Mouse (Mus musculus) stomach, postnatal 0 days (tissue): ENCODE results near the gene Fam192a.

Source experiments
- CTCF ChIP-seq: IDR thresholded peaks from 2 replicates; pipeline ENCODE4 v1.5.1; 2016; ENCODE audit warnings: antibody characterized with exemption, low read depth, mild to moderate bottlenecking, moderate library complexity
- EP300 ChIP-seq: optimal IDR thresholded peaks from 2 replicates; pipeline ENCODE3; 2016; ENCODE audit warnings: antibody characterized with exemption

DNA sequence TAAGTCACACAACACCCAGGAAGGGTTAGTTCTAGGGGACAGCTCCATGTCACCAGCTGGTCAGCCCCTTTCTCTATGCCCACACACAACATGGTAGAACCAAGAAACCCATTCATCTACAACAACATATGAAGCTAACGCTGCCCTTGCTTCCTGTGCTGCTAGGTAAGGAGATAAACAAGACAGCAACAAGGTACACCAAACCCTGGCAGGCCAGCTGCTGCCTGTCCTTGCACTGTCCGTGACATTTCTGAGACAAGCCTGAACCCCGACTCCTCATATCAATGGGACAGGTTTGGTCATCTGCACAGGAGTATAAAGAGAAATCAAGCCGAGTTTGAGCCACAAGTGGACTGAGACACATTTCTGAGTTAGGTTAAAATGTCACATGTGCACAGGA, 26.6 kb downstream of the Fam192a start:
- TF ChIP-seq CTCF (no peak), EP300 (no peak)
